Comparison of ENCODE assay signal across 14 mouse cellular contexts in genomic region chr5:75070656-75071375, GRCm38 (mm10). TPM values are rescaled to one million over a fixed set of nuclear protein-coding genes. Genes with fewer than 3 reads are reported as not detected.
DNase-seq lines count a peak whose midpoint lies in the region; ATAC-seq lines count a peak whose summit lies in the region.
"Had no signal": no experiment of that assay in that cellular context is flagged by ENCODE, and none has a peak within 500 bp of the region (broad histone marks: within the 10 kb centered on the region; RNA-seq: fewer than 3 reads in every experiment).

No protein-coding gene starts in this region.

- no peak for ATAC-seq in megakaryocyte, adult 5-6 weeks (ENCODE audit: poor library complexity, severe bottlenecking)

- intact Hi-C loops in gastrocnemius, postnatal 36 days (cut with DNase I): no loop called here

- H3K27ac ChIP-seq in hindbrain, embryonic 10.5 days: peak overlapping the region; percentile 40; the same call in 1 of the 2 replicates
- H3K27ac ChIP-seq: left cerebral cortex, adult 2 months had no signal

- peaks cover 97% of the 10 kb centered on the region for H3K27me3 ChIP-seq in megakaryocyte, embryonic 14.5 days (replicated peaks)
- peaks cover 100% of the 10 kb centered on the region for H3K27me3 ChIP-seq in hindbrain, embryonic 10.5 days (ENCODE audit: insufficient read depth, poor library complexity, severe bottlenecking)
- H3K27me3 ChIP-seq: CH12.LX had no signal

- H3K9me3 ChIP-seq in megakaryocyte, embryonic 14.5 days: peaks cover 14% of the 10 kb centered on the region
- H3K9me3 ChIP-seq in hindbrain, embryonic 10.5 days: no peaks in the 10 kb centered on the region

- H3K36me3 ChIP-seq in megakaryocyte, embryonic 14.5 days (replicated peaks; ENCODE audit: low read length): no peaks in the 10 kb centered on the region
- H3K36me3 ChIP-seq in hindbrain, embryonic 10.5 days: no peaks in the 10 kb centered on the region

- DNase-seq in embryo, embryonic 10.5 days (ENCODE audit: low spot score): peak; percentile 71
- peak; percentile 51 for DNase-seq in hindbrain, embryonic 10.5 days (ENCODE audit: low spot score)
- DNase-seq in neural tube, embryonic 10.5 days (ENCODE audit: extremely low spot score, low spot score): peak; percentile 57
- DNase-seq in gastrocnemius, postnatal 36 days: no peak
- no peak for DNase-seq in adrenal gland, adult 8-10 months
- DNase-seq in right cerebral cortex, adult 2 months (ENCODE audit: low spot score in 2 of 2): no peak
- DNase-seq: adrenal gland, postnatal 36 days; cerebellum, postnatal 14 days; kidney, adult 18-20 months; lung, postnatal 10 days had no signal

- H3K4me1 ChIP-seq in megakaryocyte, embryonic 14.5 days: peaks cover 31% of the 10 kb centered on the region
- peaks cover 73% of the 10 kb centered on the region for H3K4me1 ChIP-seq in hindbrain, embryonic 10.5 days (replicated peaks)

- peak overlapping the region; percentile 72 for H3K4me3 ChIP-seq in megakaryocyte, embryonic 14.5 days (replicated peaks)
- H3K4me3 ChIP-seq in hindbrain, embryonic 10.5 days: peak overlapping the region; percentile 26
- H3K4me3 ChIP-seq: left cerebral cortex, adult 2 months had no signal

- WGBS in hindbrain, embryonic 10.5 days: under 1% methylated on average over 23 of the region's 23 CpGs

RNA-seq across cellular contexts. Expression of gene Gsx2, which starts 4.6 kb away (rescaled TPM):
- polyA plus RNA-seq in megakaryocyte, embryonic 14.5 days (2012; ENCODE audit: insufficient read depth, low replicate concordance): not detected in 2 replicates
- total RNA-seq in megakaryocyte, adult 5-6 weeks (2015): not detected in 2 replicates
- not detected in 2 replicates for total RNA-seq in megakaryocyte, adult 5-6 weeks (2017)
- polyA plus RNA-seq in hindbrain, embryonic 10.5 days (2016; fragmentation: Nextera tagmentation; extraction: Ambion mirVana): 0.67 and 5.9 TPM in 2 replicates
- not detected for total RNA-seq in gastrocnemius, postnatal 36 days (2021)
- not detected for total RNA-seq in adrenal gland, adult 8-10 months (2022)
- total RNA-seq: adrenal gland, postnatal 36 days; CH12.LX had no signal

RNA-seq across cellular contexts. Expression of gene Chic2, which starts 26.2 kb away (rescaled TPM):
- polyA plus RNA-seq in megakaryocyte, embryonic 14.5 days (2012; ENCODE audit: insufficient read depth, low replicate concordance): 3.0 and 16.6 TPM in 2 replicates
- 56.8 and 62.3 TPM in 2 replicates for total RNA-seq in megakaryocyte, adult 5-6 weeks (2015)
- total RNA-seq in megakaryocyte, adult 5-6 weeks (2017): 41.4 and 49.9 TPM in 2 replicates
- 33.3 and 38.7 TPM in 2 replicates for polyA plus RNA-seq in hindbrain, embryonic 10.5 days (2016; fragmentation: Nextera tagmentation; extraction: Ambion mirVana)
- total RNA-seq in gastrocnemius, postnatal 36 days (2021): 10 to 100 TPM; 11.5 to 14.2 TPM
- 10 to 100 TPM; 22.8 to 28.3 (median 24.4) TPM for total RNA-seq in adrenal gland, adult 8-10 months (2022)

Comparison
In these comparisons a context has a peak if more than half of its experiments do, and no peak if none do; other contexts are left out.
1. DNase-seq: peak in embryo, embryonic 10.5 days (single experiment), hindbrain, embryonic 10.5 days (single experiment) and neural tube, embryonic 10.5 days (single experiment); none in gastrocnemius, postnatal 36 days (0 of 2), adrenal gland, adult 8-10 months (single experiment) and right cerebral cortex, adult 2 months (0 of 2).